Mouse (Mus musculus): Measurements from ENCODE around the gene Nupr1l. TPM values are rescaled to one million over a fixed set of nuclear protein-coding genes. Genes with fewer than 3 reads are reported as not detected.

Gene Nupr1l
- polyA plus RNA-seq, 1 experiment from 2014 or later, result 3.8 TPM

GRCm38 (mm10) chr5:129952143-129952542 is 43.8 kb downstream of the Nupr1l start:
- Histone ChIP-seq H3K27me3 (ENCODE audit: control insufficient read depth, insufficient read depth, low read length) (no peaks in the 10 kb centered on the region), H3K4me2 (replicated peaks) (no peak overlapping the region), H3K36me3 (replicated peaks; ENCODE audit: control insufficient read depth, insufficient read depth) (no peaks in the 10 kb centered on the region), H3K27ac (no peak overlapping the region), H3K9ac (no peak overlapping the region), H3K4me1 (replicated peaks; ENCODE audit: control insufficient read depth, insufficient read depth, low read length) (no peaks in the 10 kb centered on the region), H3K4me3 (replicated peaks; ENCODE audit: low read length) (no peak overlapping the region), H3K9me3 (ENCODE audit: control insufficient read depth, low read length) (no peaks in the 10 kb centered on the region)
- 95% methylated on average over 4 of the region's 4 CpGs for WGBS
- ATAC-seq (ENCODE audit: low FRiP score) (no peak), DNase-seq (ENCODE audit: low spot score) (no peak)

GRCm38 (mm10) chr5:129954473-129955254 is 46.3 kb downstream of the Nupr1l start:
- no peaks in the 10 kb centered on the region for H3K36me3 ChIP-seq (replicated peaks; ENCODE audit: control insufficient read depth, insufficient read depth)
- no peak for ATAC-seq (ENCODE audit: low FRiP score)
- no peak overlapping the region for H3K27ac ChIP-seq
- WGBS, result 90% methylated on average over 5 of the region's 5 CpGs
- no peaks in the 10 kb centered on the region for H3K9me3 ChIP-seq (ENCODE audit: control insufficient read depth, low read length)
- DNase-seq (ENCODE audit: low spot score), result no peak
- no peak overlapping the region for H3K4me3 ChIP-seq (replicated peaks; ENCODE audit: low read length)
- H3K27me3 ChIP-seq (ENCODE audit: control insufficient read depth, insufficient read depth, low read length), result no peaks in the 10 kb centered on the region
- H3K9ac ChIP-seq, result no peak overlapping the region
- no peak overlapping the region for H3K4me2 ChIP-seq (replicated peaks)
- H3K4me1 ChIP-seq (replicated peaks; ENCODE audit: control insufficient read depth, insufficient read depth, low read length), result no peaks in the 10 kb centered on the region

- Histone ChIP-seq H3K27me3 (ENCODE audit: control insufficient read depth, insufficient read depth, low read length) (no peaks in the 10 kb centered on the region), H3K27ac (no peak overlapping the region), H3K4me3 (replicated peaks; ENCODE audit: low read length) (no peak overlapping the region), H3K9ac (no peak overlapping the region), H3K36me3 (replicated peaks; ENCODE audit: control insufficient read depth, insufficient read depth) (no peaks in the 10 kb centered on the region), H3K9me3 (ENCODE audit: control insufficient read depth, low read length) (no peaks in the 10 kb centered on the region), H3K4me2 (replicated peaks) (no peak overlapping the region), H3K4me1 (replicated peaks; ENCODE audit: control insufficient read depth, insufficient read depth, low read length) (no peaks in the 10 kb centered on the region)
- no peak for ATAC-seq (ENCODE audit: low FRiP score)
- DNase-seq (ENCODE audit: low spot score), result no peak
- 85% methylated on average over 6 of the region's 6 CpGs for WGBS
These were observed 47.5 kb downstream of the Nupr1l start for GRCm38 (mm10) chr5:129955792-129956191.

GRCm38 (mm10) chr5:129963224-129963623 is 54.9 kb downstream of the Nupr1l start:
- no peak overlapping the region for H3K4me2 ChIP-seq (replicated peaks)
- no peak for ATAC-seq (ENCODE audit: low FRiP score)

More at GRCm38 (mm10) chr5:129963224-129963623, 54.9 kb downstream of the Nupr1l start:
- Histone ChIP-seq H3K36me3 (replicated peaks; ENCODE audit: control insufficient read depth, insufficient read depth) (no peaks in the 10 kb centered on the region), H3K9ac (no peak overlapping the region), H3K27me3 (ENCODE audit: control insufficient read depth, insufficient read depth, low read length) (no peaks in the 10 kb centered on the region), H3K27ac (no peak overlapping the region), H3K9me3 (ENCODE audit: control insufficient read depth, low read length) (no peaks in the 10 kb centered on the region), H3K4me3 (replicated peaks; ENCODE audit: low read length) (no peak overlapping the region), H3K4me1 (replicated peaks; ENCODE audit: control insufficient read depth, insufficient read depth, low read length) (no peaks in the 10 kb centered on the region)
- DNase-seq (ENCODE audit: low spot score), result no peak
- WGBS, result 80% methylated on average over 4 of the region's 4 CpGs

Other genes with a start within 250 kb of the Nupr1l start
- 6.6 and 6.8 TPM in 2 replicates for gene Zfp11, start 238.4 kb upstream of the Nupr1l start, polyA plus RNA-seq (2014; fragmentation: Nextera tagmentation; extraction: Ambion mirVana)
- not detected in 2 replicates for gene Sept14, start 200.0 kb upstream of the Nupr1l start, polyA plus RNA-seq (2014; fragmentation: Nextera tagmentation; extraction: Ambion mirVana)
- 169 and 184 TPM in 2 replicates for gene Mrps17, start 193.0 kb upstream of the Nupr1l start, polyA plus RNA-seq (2014; fragmentation: Nextera tagmentation; extraction: Ambion mirVana)
- gene Nipsnap2, start 183.5 kb upstream of the Nupr1l start, polyA plus RNA-seq (2014; fragmentation: Nextera tagmentation; extraction: Ambion mirVana), result 83.9 and 89.1 TPM in 2 replicates
- gene Psph, start 121.1 kb upstream of the Nupr1l start, polyA plus RNA-seq (2014; fragmentation: Nextera tagmentation; extraction: Ambion mirVana), result 31.3 and 33.6 TPM in 2 replicates
- 28.5 and 29.1 TPM in 2 replicates for gene Sumf2, start 61.6 kb upstream of the Nupr1l start, polyA plus RNA-seq (2014; fragmentation: Nextera tagmentation; extraction: Ambion mirVana)
- gene Chchd2, start 21.1 kb upstream of the Nupr1l start, polyA plus RNA-seq (2014; fragmentation: Nextera tagmentation; extraction: Ambion mirVana), result 704 and 793 TPM in 2 replicates
- 16.4 and 17.0 TPM in 2 replicates for gene Zbed5, start 12.8 kb upstream of the Nupr1l start, polyA plus RNA-seq (2014; fragmentation: Nextera tagmentation; extraction: Ambion mirVana)
- gene Phkg1, start 10.0 kb upstream of the Nupr1l start, polyA plus RNA-seq (2014; fragmentation: Nextera tagmentation; extraction: Ambion mirVana), result 0.13 and 0.72 TPM in 2 replicates
- gene Vkorc1l1, start 33.4 kb downstream of the Nupr1l start, polyA plus RNA-seq (2014; fragmentation: Nextera tagmentation; extraction: Ambion mirVana), result 32.4 and 37.6 TPM in 2 replicates
- gene Gusb, start 94.5 kb downstream of the Nupr1l start, polyA plus RNA-seq (2014; fragmentation: Nextera tagmentation; extraction: Ambion mirVana), result 36.4 and 37.0 TPM in 2 replicates
- 41.3 and 41.5 TPM in 2 replicates for gene Asl, start 120.7 kb downstream of the Nupr1l start, polyA plus RNA-seq (2014; fragmentation: Nextera tagmentation; extraction: Ambion mirVana)
- 49.2 and 51.9 TPM in 2 replicates for gene Crcp, start 120.8 kb downstream of the Nupr1l start, polyA plus RNA-seq (2014; fragmentation: Nextera tagmentation; extraction: Ambion mirVana)
- gene Tpst1, start 164.8 kb downstream of the Nupr1l start, polyA plus RNA-seq (2014; fragmentation: Nextera tagmentation; extraction: Ambion mirVana), result 62.2 and 63.0 TPM in 2 replicates
- gene Kctd7, start 236.3 kb downstream of the Nupr1l start, polyA plus RNA-seq (2014; fragmentation: Nextera tagmentation; extraction: Ambion mirVana), result 15.3 and 18.1 TPM in 2 replicates